Mouse (Mus musculus): Measurements from ENCODE around the gene Stard13. TPM values are rescaled to one million over a fixed set of nuclear protein-coding genes. Genes with fewer than 3 reads are reported as not detected.

The Stard13 gene
- total RNA-seq, 1 experiment from 2014 or later: not detected

DNA sequence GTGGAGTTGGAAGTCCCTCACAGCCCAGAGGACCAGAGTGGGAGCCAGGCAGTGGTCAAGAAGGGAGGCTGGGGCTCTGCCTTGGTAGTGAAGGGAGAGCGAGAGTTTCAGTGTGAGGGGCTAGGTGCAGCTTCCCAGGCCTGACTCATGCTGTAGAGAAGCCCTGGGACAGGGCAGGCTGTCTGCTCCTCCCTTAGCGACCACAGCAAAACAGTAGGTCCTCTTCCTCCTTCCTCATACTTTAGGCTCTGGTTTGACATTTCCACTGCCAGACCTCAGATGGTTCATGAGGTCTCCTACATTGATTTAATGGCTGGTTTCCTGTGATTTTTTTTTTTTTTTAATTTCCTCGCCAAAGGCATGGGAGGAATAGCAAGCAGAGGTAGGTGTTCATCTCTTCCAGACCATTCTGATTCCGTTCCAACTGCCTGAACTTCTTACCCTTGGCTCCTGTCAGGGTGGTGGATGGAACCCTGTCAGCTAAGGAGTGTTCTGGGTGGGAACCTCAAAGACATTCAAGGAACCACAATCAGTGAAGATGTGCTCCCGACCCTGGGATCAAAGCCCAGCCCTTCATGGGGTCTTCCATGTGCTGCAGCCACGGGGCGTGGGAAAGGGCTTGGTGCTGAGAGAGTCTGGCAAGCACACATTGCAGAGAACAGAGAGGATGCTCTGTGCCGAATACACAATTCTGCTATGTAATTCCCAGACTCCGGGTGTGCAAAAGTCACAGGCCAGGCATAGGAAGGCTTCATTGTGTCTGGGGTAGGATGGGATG lies 147.0 kb downstream of the Stard13 start:
- no peak for ATAC-seq (replicated peaks; ENCODE audit: insufficient number of reproducible peaks, low FRiP score, low TSS enrichment, poor library complexity, severe bottlenecking)

DNA sequence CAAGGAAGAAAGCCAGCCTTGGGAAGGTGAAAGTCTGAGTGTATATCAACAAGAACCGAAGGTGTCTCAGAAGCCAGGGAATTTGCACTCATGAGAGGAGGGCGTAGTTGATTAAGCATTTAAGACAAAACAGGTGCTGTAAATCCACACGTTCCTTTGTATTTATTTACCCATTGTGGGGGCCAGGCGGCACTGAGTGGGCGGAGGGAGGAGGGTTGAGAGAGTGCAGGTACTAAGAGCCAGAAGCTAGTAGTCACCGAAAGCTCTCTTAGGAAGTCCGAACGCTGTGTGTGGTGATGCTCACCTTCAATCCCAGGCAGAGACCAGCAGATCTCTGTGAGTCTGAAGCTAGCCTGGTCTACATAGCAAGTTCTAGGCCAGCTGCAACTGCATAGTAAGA lies 147.9 kb downstream of the Stard13 start:
- no peak for ATAC-seq (replicated peaks; ENCODE audit: insufficient number of reproducible peaks, low FRiP score, low TSS enrichment, poor library complexity, severe bottlenecking)

DNA sequence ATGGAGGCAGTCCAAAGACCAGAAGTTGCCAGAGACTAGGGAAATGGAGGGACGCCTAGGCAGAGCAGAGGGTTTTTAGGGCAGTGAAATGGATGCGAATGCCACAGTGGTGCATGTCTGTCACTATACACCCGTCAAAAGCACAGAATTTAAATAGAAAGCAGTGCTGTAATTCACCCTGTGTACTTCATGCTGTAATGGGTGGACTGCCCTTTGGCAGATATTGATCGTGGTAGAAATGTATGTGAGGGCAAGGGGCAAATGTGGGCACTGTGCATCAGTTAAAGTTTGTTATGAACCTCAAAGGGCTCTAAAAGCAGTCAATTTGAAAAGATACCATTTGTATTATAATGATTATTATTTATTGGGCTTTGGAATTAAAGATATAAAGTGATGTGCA lies 153.4 kb downstream of the Stard13 start:
- no peak for ATAC-seq (replicated peaks; ENCODE audit: insufficient number of reproducible peaks, low FRiP score, low TSS enrichment, poor library complexity, severe bottlenecking)

DNA sequence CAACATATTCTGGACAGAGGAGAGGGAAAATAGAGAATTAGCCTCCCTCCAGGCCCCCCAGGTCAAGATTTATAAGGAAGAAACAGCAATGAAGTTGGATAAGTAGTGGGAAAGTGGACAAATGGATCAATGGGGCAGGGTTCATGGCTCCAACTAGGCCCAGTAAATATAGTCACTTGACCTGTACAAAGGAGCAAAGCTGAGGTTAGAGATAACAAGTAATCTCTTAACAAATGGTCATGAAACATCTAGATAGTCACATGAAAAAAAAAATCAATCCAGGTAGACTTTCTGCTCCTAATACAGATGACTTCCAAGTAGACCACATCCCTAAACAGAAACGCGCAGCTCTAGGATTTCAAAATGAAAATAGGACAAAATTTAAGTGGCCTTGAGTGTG lies 155.7 kb downstream of the Stard13 start:
- ATAC-seq (replicated peaks; ENCODE audit: insufficient number of reproducible peaks, low FRiP score, low TSS enrichment, poor library complexity, severe bottlenecking): no peak

DNA sequence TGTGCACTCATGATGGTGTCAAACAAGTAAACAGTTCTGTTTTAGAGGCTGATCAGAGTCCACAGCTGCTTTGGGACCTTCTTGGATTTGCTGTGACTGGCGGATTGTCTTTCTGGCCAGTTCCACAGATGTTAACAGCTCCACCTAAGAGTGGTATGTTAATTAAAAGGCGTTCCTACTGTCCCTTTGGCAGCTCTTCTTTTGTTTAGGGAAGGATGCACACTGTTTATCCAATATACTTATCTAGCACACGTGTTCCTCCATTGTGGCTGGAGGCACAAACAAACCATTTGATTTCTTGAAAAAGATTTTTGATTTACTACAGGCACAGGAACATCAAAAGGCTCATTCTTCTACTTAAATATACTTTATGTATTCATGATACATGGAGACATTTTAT lies 156.7 kb downstream of the Stard13 start:
- ATAC-seq (replicated peaks; ENCODE audit: insufficient number of reproducible peaks, low FRiP score, low TSS enrichment, poor library complexity, severe bottlenecking): no peak

DNA sequence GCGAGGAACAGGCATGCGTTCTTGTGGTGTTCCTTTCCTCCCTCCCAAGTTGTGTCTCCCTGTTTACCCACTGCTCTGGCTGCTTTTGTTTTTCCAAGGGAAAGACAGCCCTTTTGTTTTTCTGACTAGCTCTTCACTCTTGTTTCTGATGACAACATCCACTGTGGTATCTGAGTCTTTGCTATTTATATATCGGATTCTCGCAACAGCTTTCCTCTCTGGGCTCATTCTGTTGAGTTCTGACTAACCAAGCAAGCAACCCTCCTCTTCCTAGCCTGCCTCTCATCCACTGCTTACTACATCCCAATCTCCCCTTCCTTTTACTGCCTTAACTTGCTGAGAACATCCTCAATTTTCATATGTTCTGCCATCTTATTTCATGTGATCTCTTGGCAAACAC lies 159.4 kb downstream of the Stard13 start:
- no peak for ATAC-seq (replicated peaks; ENCODE audit: insufficient number of reproducible peaks, low FRiP score, low TSS enrichment, poor library complexity, severe bottlenecking)

DNA sequence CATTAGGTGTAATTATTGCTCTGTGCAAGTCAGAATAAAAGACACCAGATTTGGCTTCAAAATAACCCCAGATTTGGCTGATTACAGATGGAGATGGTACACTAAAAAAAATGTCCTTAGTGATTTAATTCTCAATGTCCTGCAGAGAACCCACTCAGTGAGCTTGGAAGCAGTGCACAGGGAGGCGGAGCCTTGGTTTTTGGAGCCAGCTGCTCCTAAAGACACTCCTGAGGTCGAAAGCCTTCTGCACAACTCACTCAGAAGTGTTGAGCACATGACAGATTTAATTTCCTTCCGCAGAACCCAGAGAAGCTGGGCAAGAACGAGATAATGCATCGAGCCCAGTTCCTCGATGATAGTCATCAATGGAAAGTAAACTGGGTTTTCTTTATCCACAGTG lies 162.2 kb downstream of the Stard13 start:
- no peak for ATAC-seq (replicated peaks; ENCODE audit: insufficient number of reproducible peaks, low FRiP score, low TSS enrichment, poor library complexity, severe bottlenecking)

DNA sequence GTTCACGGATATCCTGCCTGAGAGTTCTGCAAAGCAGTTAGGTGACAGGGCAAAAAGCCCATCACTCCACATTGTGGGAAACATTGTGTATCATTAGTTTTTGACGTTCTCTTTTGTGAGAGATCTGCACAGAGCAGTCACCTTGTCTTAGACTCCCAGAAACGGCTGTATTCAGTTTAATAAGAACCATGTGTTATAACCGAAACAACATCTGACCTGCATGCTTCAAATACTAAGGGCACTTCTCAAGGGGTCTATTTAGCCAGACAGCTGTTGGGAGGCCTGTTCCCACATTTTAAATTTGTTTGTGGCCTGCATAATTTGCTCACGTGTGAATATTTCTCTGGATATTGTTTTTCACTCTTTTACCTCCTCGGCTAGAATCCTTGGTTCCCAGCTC lies 162.7 kb downstream of the Stard13 start:
- no peak for ATAC-seq (replicated peaks; ENCODE audit: insufficient number of reproducible peaks, low FRiP score, low TSS enrichment, poor library complexity, severe bottlenecking)

DNA sequence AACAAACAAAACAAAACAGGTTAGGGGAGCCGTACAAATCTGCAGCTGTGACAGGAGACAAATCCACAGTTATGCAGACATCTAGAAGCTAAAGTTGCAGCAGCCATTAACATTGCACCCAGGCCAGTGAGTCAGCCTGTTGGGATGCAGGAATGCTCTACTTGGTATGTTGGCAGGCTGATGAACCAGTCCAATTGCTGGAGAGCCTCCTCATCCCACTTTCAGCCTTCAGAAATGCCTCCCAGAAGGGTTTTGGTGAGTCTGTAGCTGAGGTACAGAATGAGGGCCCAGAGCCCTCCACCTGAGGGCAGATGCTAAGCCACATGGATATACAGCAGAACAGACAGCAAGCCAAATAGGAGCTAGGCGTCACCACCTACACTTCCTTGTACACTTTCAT lies 164.1 kb downstream of the Stard13 start:
- ATAC-seq (replicated peaks; ENCODE audit: insufficient number of reproducible peaks, low FRiP score, low TSS enrichment, poor library complexity, severe bottlenecking): no peak

DNA sequence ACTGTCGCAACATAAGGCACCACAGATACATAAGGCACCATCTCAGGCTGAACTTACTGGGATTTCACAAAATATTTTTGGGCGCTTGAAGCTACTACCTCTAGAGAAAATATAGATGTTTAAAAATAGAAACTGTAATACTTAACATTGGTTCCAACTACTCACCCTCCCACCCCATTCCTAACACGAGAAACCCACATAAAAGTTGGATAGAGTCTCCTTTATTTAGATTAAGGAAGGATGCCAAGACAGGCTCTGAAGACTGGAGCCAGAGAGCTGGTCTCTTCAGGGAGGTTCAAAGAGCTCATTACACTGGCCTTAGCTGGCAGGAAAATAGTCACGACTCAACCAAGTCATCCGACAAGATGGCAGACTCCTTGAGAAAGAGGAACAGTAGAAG lies 167.6 kb downstream of the Stard13 start:
- ATAC-seq (replicated peaks; ENCODE audit: insufficient number of reproducible peaks, low FRiP score, low TSS enrichment, poor library complexity, severe bottlenecking): no peak

DNA sequence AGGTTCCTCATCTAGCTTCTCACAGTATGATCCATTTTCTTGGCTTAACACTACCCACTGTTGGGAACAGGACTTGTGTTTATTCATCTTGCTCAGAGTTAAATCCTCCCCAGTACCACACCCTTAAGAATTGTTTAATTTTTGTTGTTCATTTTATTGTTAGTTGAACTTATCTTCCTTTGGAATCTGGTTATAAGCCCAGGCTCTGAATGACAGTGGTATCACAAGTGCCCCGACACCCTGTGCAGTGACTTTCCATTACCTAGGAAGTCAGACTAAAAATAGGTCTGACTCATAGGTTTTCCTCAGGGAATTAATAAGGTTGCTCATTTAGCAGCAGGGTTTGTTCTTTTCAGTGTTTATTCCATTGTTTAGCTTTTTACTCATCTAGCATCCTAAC lies 168.4 kb downstream of the Stard13 start:
- ATAC-seq (replicated peaks; ENCODE audit: insufficient number of reproducible peaks, low FRiP score, low TSS enrichment, poor library complexity, severe bottlenecking): no peak

DNA sequence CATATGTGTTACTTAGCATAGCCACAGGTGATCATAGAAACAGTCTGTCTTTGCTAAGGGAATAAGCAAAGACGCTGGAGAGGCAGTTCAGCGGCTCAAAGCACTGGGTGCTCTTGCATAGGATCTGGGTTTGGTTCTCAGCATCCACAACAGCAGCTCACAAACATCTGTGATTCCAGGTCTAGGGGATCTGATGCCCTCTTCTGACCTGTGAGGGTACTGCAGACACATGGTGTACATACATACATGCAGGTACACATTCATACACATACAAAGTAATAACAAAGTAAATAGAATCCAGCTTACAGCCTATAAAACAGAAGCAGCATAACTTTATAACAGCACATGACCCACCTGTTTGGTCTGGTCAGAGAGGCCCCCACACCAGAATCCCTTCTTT lies 171.7 kb downstream of the Stard13 start:
- no peak for ATAC-seq (replicated peaks; ENCODE audit: insufficient number of reproducible peaks, low FRiP score, low TSS enrichment, poor library complexity, severe bottlenecking)

DNA sequence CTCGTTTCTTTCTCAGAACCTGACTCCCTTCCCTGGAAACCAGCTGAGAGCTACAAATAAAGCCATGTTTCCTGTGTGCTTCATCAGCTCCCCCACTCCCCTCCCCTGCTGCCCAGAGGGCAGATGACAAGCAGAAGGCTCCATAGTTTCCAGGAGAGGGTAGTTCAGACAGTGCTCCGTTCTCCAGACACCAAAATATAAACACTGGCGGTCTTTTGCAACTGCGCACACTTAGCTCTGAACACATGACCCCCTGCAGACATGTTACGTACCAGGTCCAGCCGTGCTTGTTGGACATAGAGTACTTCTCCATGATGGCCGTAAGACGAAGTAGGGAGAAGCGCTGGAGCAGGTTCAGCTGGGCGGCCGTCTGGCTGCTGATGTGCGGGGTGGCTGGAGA lies 173.2 kb downstream of the Stard13 start:
- no peak for ATAC-seq (replicated peaks; ENCODE audit: insufficient number of reproducible peaks, low FRiP score, low TSS enrichment, poor library complexity, severe bottlenecking)

DNA sequence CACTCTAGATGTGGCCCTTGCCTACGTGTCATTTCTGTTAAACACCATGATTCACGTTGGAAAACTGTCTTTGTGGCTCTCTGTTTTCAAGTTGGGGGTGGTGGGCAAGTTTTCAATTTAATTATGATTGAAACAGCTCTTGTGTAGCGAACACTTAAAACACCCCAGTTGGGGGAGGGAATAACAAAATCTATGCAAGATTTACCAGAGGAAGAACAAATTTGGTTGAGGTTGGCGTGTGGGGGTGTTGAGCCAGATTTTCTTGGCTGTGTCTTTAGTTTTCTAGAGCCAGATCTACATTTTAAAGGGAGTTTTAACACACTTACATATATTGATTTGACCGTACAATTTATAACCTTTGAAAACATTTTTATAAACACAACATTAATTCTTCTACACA lies 173.9 kb downstream of the Stard13 start:
- no peak for ATAC-seq (replicated peaks; ENCODE audit: insufficient number of reproducible peaks, low FRiP score, low TSS enrichment, poor library complexity, severe bottlenecking)

DNA sequence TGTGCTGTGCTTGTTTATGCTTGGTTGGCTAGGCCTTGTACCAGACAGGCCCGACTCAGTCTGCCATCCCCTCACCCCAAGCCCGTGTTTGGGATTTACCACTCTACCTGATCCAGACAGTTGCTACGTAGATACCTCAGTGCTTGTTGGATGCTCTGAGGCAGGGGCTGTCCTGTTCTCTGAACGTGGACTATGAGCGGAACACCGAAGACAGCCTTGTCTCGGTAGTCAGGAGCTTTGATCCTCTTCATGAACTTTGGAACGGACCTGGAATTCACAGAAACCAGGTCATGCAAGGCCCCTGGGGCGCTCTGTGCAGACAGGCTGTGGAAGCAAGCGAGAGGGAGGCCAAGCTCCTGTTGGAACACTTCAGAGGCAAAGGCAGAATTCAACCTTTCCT lies 174.3 kb downstream of the Stard13 start:
- no peak for ATAC-seq (replicated peaks; ENCODE audit: insufficient number of reproducible peaks, low FRiP score, low TSS enrichment, poor library complexity, severe bottlenecking)

DNA sequence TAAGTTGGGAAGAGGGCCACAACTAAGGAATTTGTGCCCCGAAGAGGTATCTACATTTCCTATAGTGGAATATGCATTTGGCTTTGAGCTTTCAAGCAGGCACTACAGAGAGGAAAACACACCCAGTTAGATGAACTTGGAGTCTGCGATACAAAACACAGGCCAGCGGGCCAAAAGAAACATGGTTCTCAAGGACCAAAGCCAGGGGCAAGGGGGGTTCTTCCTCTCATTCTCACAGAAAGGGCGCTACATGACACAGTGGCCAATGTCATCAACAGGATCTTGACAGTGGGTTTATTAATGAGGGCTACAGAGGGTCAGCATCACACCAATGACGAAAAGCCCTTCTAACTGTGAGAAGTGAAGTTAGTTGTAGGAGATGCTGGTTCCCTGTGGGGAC lies 175.9 kb downstream of the Stard13 start:
- ATAC-seq (replicated peaks; ENCODE audit: insufficient number of reproducible peaks, low FRiP score, low TSS enrichment, poor library complexity, severe bottlenecking): no peak

DNA sequence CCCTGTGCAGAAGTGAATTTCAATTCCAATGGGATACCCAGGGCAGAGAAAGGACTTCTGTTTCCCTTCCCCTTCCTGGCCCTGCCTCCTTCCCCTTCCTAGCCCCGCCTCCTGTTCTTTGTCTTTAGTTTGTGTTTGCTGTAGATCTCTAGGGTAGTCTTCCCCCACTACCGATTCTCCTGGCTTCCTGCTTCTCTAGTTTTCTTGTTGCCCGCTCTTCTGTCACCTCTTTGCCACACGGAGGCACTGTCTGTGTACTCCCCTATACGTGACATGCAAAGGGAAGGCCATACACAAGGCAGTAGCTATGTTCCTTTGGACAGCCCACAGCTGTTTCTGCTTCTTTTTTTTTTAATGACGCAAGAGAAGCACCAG lies 176.7 kb downstream of the Stard13 start:
- ATAC-seq (replicated peaks; ENCODE audit: insufficient number of reproducible peaks, low FRiP score, low TSS enrichment, poor library complexity, severe bottlenecking): no peak

DNA sequence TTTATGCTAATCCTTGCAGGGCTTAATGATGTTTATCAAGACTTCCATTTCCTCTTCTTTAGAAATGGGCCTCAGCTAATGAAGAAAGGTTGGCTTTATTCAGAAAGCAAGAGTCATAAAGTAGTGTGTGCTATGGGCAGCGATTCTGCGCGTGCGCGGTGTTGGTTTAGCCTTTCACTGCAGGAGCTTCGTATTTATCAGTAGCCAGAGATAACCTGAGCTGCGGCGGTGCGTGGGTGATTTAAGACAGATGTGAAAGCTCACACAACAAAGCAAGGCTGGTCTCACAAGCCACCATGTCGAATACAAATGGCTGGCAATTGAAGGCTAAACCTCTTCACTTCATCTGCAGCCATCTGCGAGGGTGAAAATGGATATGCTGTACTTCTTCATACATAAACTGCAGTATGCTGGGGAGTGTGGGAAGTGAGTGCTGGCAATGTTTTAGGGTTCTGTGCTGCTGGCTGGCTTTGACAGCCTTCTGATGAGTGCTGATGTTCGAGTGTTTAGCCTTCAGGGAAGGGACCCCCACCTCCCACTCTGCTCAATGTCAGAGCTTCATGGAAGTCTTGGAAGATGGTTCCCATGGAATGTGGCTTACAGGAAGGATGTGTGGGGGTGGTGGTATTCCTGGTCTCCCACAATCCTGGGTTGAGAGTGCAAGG lies 177.2 kb downstream of the Stard13 start:
- no peak for ATAC-seq (replicated peaks; ENCODE audit: insufficient number of reproducible peaks, low FRiP score, low TSS enrichment, poor library complexity, severe bottlenecking)

DNA sequence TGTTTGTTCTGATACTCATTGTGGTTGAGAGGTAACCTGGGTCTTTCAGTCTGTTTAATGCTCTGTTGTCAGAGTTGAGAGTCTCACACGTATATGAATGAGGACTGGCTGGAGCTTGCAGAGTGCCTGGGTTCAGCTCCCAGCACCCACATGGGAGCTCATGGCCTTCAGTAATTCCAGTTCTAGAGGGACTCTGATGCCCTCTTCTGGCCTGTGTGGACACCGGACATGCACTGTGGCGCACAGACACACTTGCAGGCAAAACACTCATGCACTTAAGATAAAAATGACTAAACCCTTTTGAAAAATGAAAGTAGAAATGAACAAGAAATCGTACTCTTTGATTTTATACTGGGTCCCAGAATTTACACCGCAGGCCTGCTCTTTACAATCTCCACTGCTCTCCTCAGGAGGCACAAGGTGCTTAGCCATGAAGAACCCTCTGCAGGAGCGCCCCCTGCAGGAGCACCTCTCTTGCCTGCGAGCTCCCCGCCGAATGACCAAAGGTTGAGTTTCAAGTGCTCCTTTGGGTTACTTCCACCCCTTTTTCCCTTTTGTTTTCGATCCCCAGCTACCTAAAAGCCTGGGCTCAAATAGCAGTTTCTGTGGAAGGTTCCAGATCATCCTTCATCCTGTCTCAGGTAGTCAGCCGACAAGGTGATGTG lies 178.1 kb downstream of the Stard13 start:
- ATAC-seq (replicated peaks; ENCODE audit: insufficient number of reproducible peaks, low FRiP score, low TSS enrichment, poor library complexity, severe bottlenecking): no peak

DNA sequence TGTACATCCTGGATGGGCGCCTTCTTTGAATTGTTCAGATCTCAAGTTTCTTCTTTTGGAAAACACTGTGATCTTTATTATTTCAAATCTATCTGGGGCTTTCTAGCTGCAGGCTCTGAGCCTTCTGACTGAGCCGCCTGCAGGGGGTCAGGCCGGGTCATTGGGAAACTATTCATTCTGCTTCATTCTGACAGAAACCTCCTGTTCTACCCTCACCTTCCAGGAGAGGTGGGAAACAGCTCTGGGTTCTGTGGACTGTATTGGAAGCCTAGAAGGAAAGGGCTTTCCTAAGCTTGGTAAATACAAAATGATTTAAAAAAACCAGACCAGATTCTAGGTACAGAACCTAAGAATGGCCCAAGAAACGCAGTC lies 178.9 kb downstream of the Stard13 start:
- ATAC-seq (replicated peaks; ENCODE audit: insufficient number of reproducible peaks, low FRiP score, low TSS enrichment, poor library complexity, severe bottlenecking): no peak

Data from monocyte, adult 5-6 weeks (primary cell).